Mouse (Mus musculus): ENCODE measurements at regions not wholly inside any gene's neighbourhood (a gene's known extent, or its start where the extent isn't known, plus 50 kb on each side); places are given as distances from the start of the nearest gene placed in this dataset.

- no peak for TF ChIP-seq CTCF (IDR thresholded peaks at IDR 0.05; ENCODE audit: low read depth)
- TF ChIP-seq EP300 (IDR thresholded peaks at IDR 0.05; ENCODE audit: low read depth) = no peak
These were observed 133.1 kb upstream of the Adamts5 start for GRCm38 (mm10) chr16:86034772-86035171.

Measured in liver, postnatal 0 days (tissue).